Mouse (Mus musculus): ENCODE data around the gene Pak3. TPM values are rescaled to one million over a fixed set of nuclear protein-coding genes. Genes with fewer than 3 reads are reported as not detected.

The Pak3 gene
- total and polyA plus RNA-seq, 3 experiments = not detected

- no peaks in the 10 kb centered on the region for H3K79me2 ChIP-seq (ENCODE audit: control insufficient read depth, insufficient read depth, low read length, poor library complexity)
- no peak overlapping the region for H3K4me3 ChIP-seq (ENCODE audit: control insufficient read depth in 1 of 2, insufficient read depth in 1 of 2, low read depth in 2 of 2, low read length in 2 of 2)
- H3K9me3 ChIP-seq (replicated peaks; ENCODE audit: insufficient read depth, low read length) = no peaks in the 10 kb centered on the region
- DNase-seq (ENCODE audit: low read depth, low spot score) = no peak
- H3K9ac ChIP-seq (ENCODE audit: control insufficient read depth, low read depth, low read length, poor library complexity, severe bottlenecking) = no peak overlapping the region
- TF ChIP-seq MAX (IDR thresholded peaks at IDR 0.05; ENCODE audit: low read length) = no peak
- no peak for TF ChIP-seq SIN3A (IDR thresholded peaks at IDR 0.05; ENCODE audit: low read length)
- no peak for TF ChIP-seq JUND (IDR thresholded peaks at IDR 0.05; ENCODE audit: low read depth, low read length)
- TF ChIP-seq EP300 (IDR thresholded peaks at IDR 0.05; ENCODE audit: low read depth in 1 of 2, low read length in 2 of 2) = no peak
- TF ChIP-seq POLR2AphosphoS2 (IDR thresholded peaks at IDR 0.05; ENCODE audit: low read length) = no peak
- TF ChIP-seq RCOR1 (IDR thresholded peaks at IDR 0.05; ENCODE audit: low read depth, low read length) = no peak
- TF ChIP-seq TBP (IDR thresholded peaks at IDR 0.05; ENCODE audit: low read depth, low read length) = no peak
- no peak for TF ChIP-seq CHD2 (IDR thresholded peaks at IDR 0.05; ENCODE audit: low read length)
- no peak for TF ChIP-seq GABPA (IDR thresholded peaks at IDR 0.05; ENCODE audit: low read depth, low read length)
- no peak for TF ChIP-seq MXI1 (IDR thresholded peaks at IDR 0.05; ENCODE audit: low read depth, low read length)
- TF ChIP-seq HCFC1 (IDR thresholded peaks at IDR 0.05; ENCODE audit: low read depth, low read length) = no peak
- TF ChIP-seq TCF12 (IDR thresholded peaks at IDR 0.05; ENCODE audit: low read depth, low read length) = no peak
- no peak for TF ChIP-seq MYB (IDR thresholded peaks at IDR 0.05; ENCODE audit: low read depth, low read length)
- no peak for TF ChIP-seq RAD21 (IDR thresholded peaks at IDR 0.05; ENCODE audit: low read depth, low read length)
- no peak for TF ChIP-seq POLR2A (IDR thresholded peaks at IDR 0.05; ENCODE audit: control insufficient read depth in 1 of 2, insufficient read depth in 1 of 2, low read depth in 1 of 2, low read length in 2 of 2, poor library complexity in 1 of 2)
- TF ChIP-seq USF2 (IDR thresholded peaks at IDR 0.05; ENCODE audit: borderline replicate concordance in 1 of 2, insufficient read depth in 1 of 2, low read depth in 1 of 2, low read length in 2 of 2) = no peak
- no peak for TF ChIP-seq POLR2AphosphoS5 (IDR thresholded peaks at IDR 0.05; ENCODE audit: borderline replicate concordance, low read depth, low read length)
- no peak for TF ChIP-seq ELF1 (IDR thresholded peaks at IDR 0.05; ENCODE audit: low read depth, low read length)
- H3K36me3 ChIP-seq (ENCODE audit: control insufficient read depth in 1 of 2, insufficient read depth in 2 of 2, low read length in 2 of 2) = no peaks in the 10 kb centered on the region
- no peak overlapping the region for H3K27ac ChIP-seq (ENCODE audit: control insufficient read depth, low read depth, low read length)
- no peaks in the 10 kb centered on the region; a peak in 1 of 4 replicates for H3K27me3 ChIP-seq (ENCODE audit: control insufficient read depth in 1 of 2, insufficient read depth in 2 of 2, low read length in 2 of 2)
- no peaks in the 10 kb centered on the region for H3K4me1 ChIP-seq (ENCODE audit: control insufficient read depth in 1 of 2, insufficient read depth in 2 of 2, low read length in 2 of 2)
Observed at GRCm38 (mm10) chrX:143606877-143607449, 88.6 kb downstream of the Pak3 start.

DNA sequence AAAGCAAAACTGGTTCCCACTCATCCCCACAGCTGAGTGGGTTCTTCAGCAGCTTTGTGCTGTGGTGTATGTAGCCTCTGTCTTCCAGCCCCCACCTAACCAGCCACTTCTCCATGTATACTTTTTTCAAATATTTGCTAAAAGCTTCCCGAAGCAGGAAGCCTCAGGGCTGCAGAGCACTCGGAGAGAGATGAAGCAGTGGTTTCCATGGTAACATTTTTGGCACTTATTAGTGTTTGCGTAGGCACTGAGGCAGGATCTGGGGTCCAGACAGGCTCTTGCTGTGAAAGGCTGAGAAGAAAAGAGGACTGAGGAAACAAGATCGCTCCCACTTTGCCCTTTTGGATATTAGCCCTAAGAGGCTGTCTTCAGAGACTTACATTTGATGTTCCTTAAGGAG lies 100.3 kb downstream of the Pak3 start:
- H3K27ac ChIP-seq (ENCODE audit: control insufficient read depth, low read depth, low read length) = no peak overlapping the region
- H3K36me3 ChIP-seq (ENCODE audit: control insufficient read depth in 1 of 2, insufficient read depth in 2 of 2, low read length in 2 of 2) = no peaks in the 10 kb centered on the region
- H3K9me3 ChIP-seq (replicated peaks; ENCODE audit: insufficient read depth, low read length) = no peaks in the 10 kb centered on the region
- no peaks in the 10 kb centered on the region for H3K79me2 ChIP-seq (ENCODE audit: control insufficient read depth, insufficient read depth, low read length, poor library complexity)
- DNase-seq (ENCODE audit: low read depth, low spot score) = no peak
- H3K4me1 ChIP-seq (ENCODE audit: control insufficient read depth in 1 of 2, insufficient read depth in 2 of 2, low read length in 2 of 2) = no peaks in the 10 kb centered on the region
- H3K27me3 ChIP-seq (ENCODE audit: control insufficient read depth in 1 of 2, insufficient read depth in 2 of 2, low read length in 2 of 2) = no peaks in the 10 kb centered on the region; a peak in 1 of 4 replicates
- no peak overlapping the region for H3K4me3 ChIP-seq (ENCODE audit: control insufficient read depth in 1 of 2, insufficient read depth in 1 of 2, low read depth in 2 of 2, low read length in 2 of 2)
- TF ChIP-seq ZMIZ1 (IDR thresholded peaks at IDR 0.05; ENCODE audit: low read depth, low read length) = no peak
- H3K9ac ChIP-seq (ENCODE audit: control insufficient read depth, low read depth, low read length, poor library complexity, severe bottlenecking) = no peak overlapping the region

All from MEL (cell line).